Mouse (Mus musculus): ENCODE results near the gene Glce. TPM values are rescaled to one million over a fixed set of nuclear protein-coding genes. Genes with fewer than 3 reads are reported as not detected.

The Glce gene
- polyA plus RNA-seq (2017; shearing (Covaris generic)) = 18.6 TPM

DNA sequence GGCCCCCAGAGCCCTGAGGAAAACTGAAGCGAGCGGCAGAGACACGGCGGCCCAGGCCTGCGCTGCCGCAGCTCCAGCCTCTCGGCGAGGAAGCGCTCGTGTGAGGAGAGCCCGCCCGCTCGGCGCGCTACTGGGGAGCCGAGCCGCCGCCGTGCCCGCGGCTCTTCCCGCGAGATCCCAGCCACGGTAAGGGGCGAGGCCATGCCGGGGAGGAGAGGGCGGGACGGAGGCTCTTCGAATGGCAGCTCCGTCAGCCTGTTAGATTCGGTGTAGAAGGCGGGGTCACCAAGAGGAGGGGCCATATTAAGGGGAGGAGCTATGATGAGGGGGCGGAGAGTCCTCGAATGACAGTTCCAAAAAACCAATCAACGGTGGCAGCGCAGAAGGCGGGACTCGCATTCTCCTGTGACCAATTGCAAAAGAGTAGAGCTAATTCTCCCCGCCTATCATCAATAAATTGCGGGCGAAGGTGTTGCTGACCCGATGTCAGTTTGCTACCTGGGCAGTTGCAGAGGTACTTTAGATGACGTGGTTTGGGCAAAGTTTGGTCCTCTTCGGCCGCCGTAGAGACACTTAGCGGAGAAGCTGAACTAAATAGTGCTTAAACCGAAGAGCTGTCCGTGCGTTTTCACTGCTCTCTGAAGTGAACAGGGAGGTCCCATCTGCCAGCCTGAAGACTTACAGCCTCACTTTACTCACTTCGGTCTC is at the start of gene Glce:
Gene Glce (minus strand): TSS at position 148 of the 708 bp plus-strand sequence.

DNA sequence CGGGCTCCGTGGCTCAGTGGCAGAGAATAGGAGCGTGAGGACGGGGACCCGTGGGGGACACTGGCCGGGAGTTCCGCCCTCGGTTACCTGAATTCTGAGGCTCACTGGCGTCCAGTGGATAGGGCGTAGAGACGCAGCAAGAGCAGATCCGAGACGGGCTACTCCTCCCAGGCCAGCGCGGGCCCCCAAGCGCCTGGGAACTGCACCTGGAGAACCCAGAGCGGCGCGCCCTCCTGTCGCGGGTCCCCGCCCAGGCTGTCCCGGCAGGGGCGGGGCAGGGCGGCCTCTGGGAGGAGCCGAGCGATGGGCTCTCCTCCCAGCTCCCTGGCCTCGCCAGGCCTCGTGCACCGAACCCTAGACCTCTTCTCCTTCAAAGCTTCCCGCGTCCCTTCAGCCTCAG is 95.9 kb downstream of the Glce start, which contains the start of gene Paqr5:
Gene Paqr5 (minus strand): TSS at position 257 of the 400 bp plus-strand sequence.

Other genes starting within 250 kb of the Glce start
- 2,428 TPM for gene Rplp1, start 208.1 kb downstream of the Glce start, polyA plus RNA-seq (2017; shearing (Covaris generic))
- 15.9 TPM for gene Kif23, start 175.9 kb downstream of the Glce start, polyA plus RNA-seq (2017; shearing (Covaris generic))
- gene Paqr5, start 95.8 kb downstream of the Glce start, polyA plus RNA-seq (2017; shearing (Covaris generic)) = not detected
- gene Spesp1, start 159.6 kb upstream of the Glce start, polyA plus RNA-seq (2017; shearing (Covaris generic)) = not detected
- gene Anp32a, start 218.6 kb upstream of the Glce start, polyA plus RNA-seq (2017; shearing (Covaris generic)) = 64.3 TPM

All from naive thymus-derived CD4-positive, alpha-beta T cell, adult 5 months (primary cell).